Mouse (Mus musculus) heart, postnatal 0 days (tissue): ENCODE results near the gene Xirp1. TPM values are rescaled to one million over a fixed set of nuclear protein-coding genes. Genes with fewer than 3 reads are reported as not detected.

ENCODE experiments used
- ATAC-seq: fragments of 200-750 bp; cut with Nextera tagmentation; 2 replicates; pipeline ENCODE4 v1.8.0; 2017; ENCODE audit warnings: low read depth, moderate number of reproducible peaks, moderate library complexity; ENCODE audit not compliant: insufficient read depth
- DNase-seq: peaks from one replicate; pipeline ENCODE4 v3.0.0-alpha.2; 2016; ENCODE audit warnings: low spot score
- H3K27ac ChIP-seq: fragments of 300-500 bp; sonication (generic); 2 replicates; pipeline ENCODE4 v1.5.1; 2014; ENCODE audit warnings: low read depth, mild to moderate bottlenecking
- H3K27me3 ChIP-seq: fragments of 300-500 bp; sonication (generic); 2 replicates; pipeline ENCODE4 v1.6.1; 2014; ENCODE audit warnings: low read length, mixed read lengths; ENCODE audit not compliant: control insufficient read depth, insufficient read depth
- H3K36me3 ChIP-seq: fragments of 300-500 bp; sonication (generic); replicated peaks from 2 replicates; pipeline ENCODE4 v1.6.1; 2014; ENCODE audit warnings: low read length, mixed read lengths; ENCODE audit not compliant: control insufficient read depth, insufficient read depth
- H3K4me1 ChIP-seq: fragments of 300-500 bp; sonication (generic); 2 replicates; pipeline ENCODE4 v1.6.1; 2014; ENCODE audit warnings: antibody characterized with exemption; ENCODE audit not compliant: control insufficient read depth, insufficient read depth
- H3K4me2 ChIP-seq: fragments of 300-500 bp; sonication (generic); 2 replicates; pipeline ENCODE4 v1.6.1; 2014; ENCODE audit warnings: low read depth, mild to moderate bottlenecking, low read length, moderate library complexity
- H3K4me3 ChIP-seq: fragments of 300-500 bp; sonication (generic); 2 replicates; pipeline ENCODE4 v1.5.1; 2014; ENCODE audit warnings: low read depth, low read length
- H3K9ac ChIP-seq: fragments of 300-500 bp; sonication (generic); replicated peaks from 2 replicates; pipeline ENCODE4 v1.6.1; 2014; ENCODE audit warnings: low read depth, low read length, mixed read lengths
- H3K9me3 ChIP-seq: fragments of 300-500 bp; sonication (generic); replicated peaks from 2 replicates; pipeline ENCODE4 v1.6.1; 2016; ENCODE audit warnings: low read length; ENCODE audit not compliant: control insufficient read depth
- CTCF ChIP-seq: IDR thresholded peaks from 2 replicates; pipeline ENCODE4 v1.5.1; 2016; ENCODE audit warnings: antibody characterized with exemption, control low read depth, low read depth
- EP300 ChIP-seq: IDR thresholded peaks from 2 replicates; pipeline ENCODE4 v1.6.1; 2016; ENCODE audit warnings: antibody characterized with exemption, low read depth
- WGBS: fragments of 180-500 bp; shearing (Covaris S2); extraction: QIAGEN DNeasy Blood & Tissue Kit; methylation state at CpG from one replicate; pipeline ENCODE4 v1.1.7; 2014; 5-methylcytosine and 5-hydroxymethylcytosine counted together
- polyA plus RNA-seq: library from polyadenylated mRNA; unstranded; fragments of >200 nt; fragmentation: Nextera tagmentation; extraction: Ambion mirVana; gene quantifications from 2 replicates; pipeline ENCODE4 v1.2.1, GENCODE M21; 2015
- total RNA-seq: library from RNA; depleted of rRNA; stranded (reverse); fragments of >200 nt; gene quantifications from 2 replicates; pipeline ENCODE4 v1.2.3, GENCODE M21; 2014; ENCODE audit warnings: low replicate concordance

Xirp1 gene
- total and polyA plus RNA-seq, 2 experiments from 2014 or later = 45.1 to 140 TPM

GRCm38 (mm10) chr9:120067609-120068008 is 44.2 kb upstream of the Xirp1 start:
- no peak overlapping the region for H3K4me3 ChIP-seq
- DNase-seq = no peak
- no peak overlapping the region for H3K27ac ChIP-seq
- no peaks in the 10 kb centered on the region for H3K9me3 ChIP-seq
- H3K4me2 ChIP-seq = no peak overlapping the region
- no peaks in the 10 kb centered on the region for H3K36me3 ChIP-seq
- TF ChIP-seq CTCF (no peak), EP300 (no peak)
- no peak for ATAC-seq
- H3K9ac ChIP-seq = no peak overlapping the region
- H3K27me3 ChIP-seq = no peaks in the 10 kb centered on the region
- 79% methylated on average over 2 of the region's 2 CpGs for WGBS
- no peaks in the 10 kb centered on the region for H3K4me1 ChIP-seq

GRCm38 (mm10) chr9:120064317-120064716 is 40.9 kb upstream of the Xirp1 start:
- ATAC-seq (no peak), DNase-seq (no peak)
- no peak overlapping the region for H3K4me2 ChIP-seq
- no peaks in the 10 kb centered on the region for H3K27me3 ChIP-seq
- H3K36me3 ChIP-seq = no peaks in the 10 kb centered on the region
- no peak overlapping the region for H3K4me3 ChIP-seq
- H3K9me3 ChIP-seq = no peaks in the 10 kb centered on the region
- 59% methylated on average over 4 of the region's 4 CpGs for WGBS
- no peaks in the 10 kb centered on the region for H3K4me1 ChIP-seq
- no peak overlapping the region for H3K9ac ChIP-seq
- TF ChIP-seq EP300 = no peak
- no peak for TF ChIP-seq CTCF
- no peak overlapping the region for H3K27ac ChIP-seq

GRCm38 (mm10) chr9:120058730-120059129 is 35.3 kb upstream of the Xirp1 start:
- Histone ChIP-seq H3K27me3 (no peaks in the 10 kb centered on the region), H3K9ac (no peak overlapping the region), H3K9me3 (no peaks in the 10 kb centered on the region), H3K27ac (no peak overlapping the region), H3K4me1 (no peaks in the 10 kb centered on the region), H3K4me2 (no peak overlapping the region), H3K36me3 (no peaks in the 10 kb centered on the region), H3K4me3 (no peak overlapping the region)
- TF ChIP-seq CTCF (no peak), EP300 (no peak)
- ATAC-seq (no peak), DNase-seq (no peak)
- 53% methylated on average over 3 of the region's 3 CpGs for WGBS

- no peaks in the 10 kb centered on the region for H3K4me1 ChIP-seq
- H3K27ac ChIP-seq = no peak overlapping the region
- no peak overlapping the region for H3K4me2 ChIP-seq
- H3K9me3 ChIP-seq = no peaks in the 10 kb centered on the region
- no peaks in the 10 kb centered on the region for H3K36me3 ChIP-seq
- no peak overlapping the region for H3K9ac ChIP-seq
- no peak for ATAC-seq
- 76% methylated on average over 9 of the region's 9 CpGs for WGBS
- no peak for DNase-seq
- no peak for TF ChIP-seq EP300
- TF ChIP-seq CTCF = no peak
- H3K4me3 ChIP-seq = no peak overlapping the region
- no peaks in the 10 kb centered on the region for H3K27me3 ChIP-seq
Observed at GRCm38 (mm10) chr9:120056201-120056600, 32.8 kb upstream of the Xirp1 start.

GRCm38 (mm10) chr9:120054545-120055277 is 31.3 kb upstream of the Xirp1 start:
- H3K9me3 ChIP-seq = no peaks in the 10 kb centered on the region
- H3K4me3 ChIP-seq = no peak overlapping the region
- no peak for ATAC-seq
- WGBS = 52% methylated on average over 8 of the region's 8 CpGs
- no peak overlapping the region for H3K4me2 ChIP-seq
- H3K36me3 ChIP-seq = no peaks in the 10 kb centered on the region
- DNase-seq = no peak
- no peak overlapping the region for H3K27ac ChIP-seq
- H3K27me3 ChIP-seq = no peaks in the 10 kb centered on the region
- H3K4me1 ChIP-seq = no peaks in the 10 kb centered on the region
- H3K9ac ChIP-seq = no peak overlapping the region
- TF ChIP-seq EP300 (no peak), CTCF (no peak)

- no peak for TF ChIP-seq EP300
- no peak for TF ChIP-seq CTCF
- no peak for DNase-seq
- ATAC-seq = no peak
- H3K4me3 ChIP-seq = no peak overlapping the region
- no peak overlapping the region for H3K4me2 ChIP-seq
- no peaks in the 10 kb centered on the region for H3K4me1 ChIP-seq
- no peaks in the 10 kb centered on the region for H3K27me3 ChIP-seq
- 7% methylated on average over 3 of the region's 3 CpGs for WGBS
- no peak overlapping the region for H3K27ac ChIP-seq
- no peaks in the 10 kb centered on the region for H3K9me3 ChIP-seq
- no peak overlapping the region for H3K9ac ChIP-seq
- no peaks in the 10 kb centered on the region for H3K36me3 ChIP-seq
Observed at GRCm38 (mm10) chr9:120049407-120049806, 26.0 kb upstream of the Xirp1 start.
